Mouse (Mus musculus): ENCODE results near the gene 4931428F04Rik.
"Not testable (repeated sequence)": the region's sequence is repeated elsewhere in the genome, so short reads cannot be mapped to it uniquely, and the experiment has no call there.

Gene 4931428F04Rik

GRCm38 (mm10) chr8:105259721-105260320 lies 29.8 kb downstream of the 4931428F04Rik start:
- DNase-seq = peak; percentile 45

GRCm38 (mm10) chr8:105258911-105259720 lies 30.5 kb downstream of the 4931428F04Rik start:
- DNase-seq = no peak

- no peak for DNase-seq
Observed at GRCm38 (mm10) chr8:105257318-105258114, 32.1 kb downstream of the 4931428F04Rik start.

GRCm38 (mm10) chr8:105254966-105255350 lies 34.7 kb downstream of the 4931428F04Rik start, which contains the start of gene B3gnt9:
B3gnt9 (minus strand) TSS chr8:105255153.
- peak; percentile 48 for DNase-seq

- DNase-seq = peak; percentile 80
Observed at GRCm38 (mm10) chr8:105254152-105254965, 35.3 kb downstream of the 4931428F04Rik start.

GRCm38 (mm10) chr8:105253766-105254151 lies 35.9 kb downstream of the 4931428F04Rik start:
- no peak for DNase-seq

GRCm38 (mm10) chr8:105252680-105253537 lies 36.8 kb downstream of the 4931428F04Rik start:
- DNase-seq = no peak

- no peak for DNase-seq
Observed at GRCm38 (mm10) chr8:105251954-105252353, 37.7 kb downstream of the 4931428F04Rik start.

GRCm38 (mm10) chr8:105241016-105241415 lies 48.6 kb downstream of the 4931428F04Rik start:
- DNase-seq = no peak

GRCm38 (mm10) chr8:105237442-105238142 lies 52.1 kb downstream of the 4931428F04Rik start:
- DNase-seq = no peak

GRCm38 (mm10) chr8:105235206-105235605 lies 54.5 kb downstream of the 4931428F04Rik start:
- peak; percentile 26 for DNase-seq

- no peak for DNase-seq
Observed at GRCm38 (mm10) chr8:105233126-105233935, 56.3 kb downstream of the 4931428F04Rik start.

- not testable (repeated sequence) for DNase-seq
Observed at GRCm38 (mm10) chr8:105232321-105232693, 57.4 kb downstream of the 4931428F04Rik start.

GRCm38 (mm10) chr8:105231503-105232320 lies 58.0 kb downstream of the 4931428F04Rik start:
- DNase-seq = no peak
